8 mouse cellular contexts compared by ENCODE assay signal in genomic region chr9:71358961-71359360, GRCm38 (mm10).
A peak's percentile ranks its signal among the peaks of the same experiment; 100 is the strongest.
DNase-seq lines count a peak whose midpoint lies in the region; ATAC-seq and TF ChIP-seq lines count a peak whose summit lies in the region.

No protein-coding gene starts in this region.

- no peaks in the 10 kb centered on the region for H3K4me1 ChIP-seq in forebrain, postnatal 0 days (ENCODE audit: insufficient read depth)
- H3K4me1 ChIP-seq in forebrain, embryonic 11.5 days (replicated peaks; ENCODE audit: control insufficient read depth, insufficient read depth, low read length) = no peaks in the 10 kb centered on the region
- H3K4me1 ChIP-seq in liver, postnatal 0 days (ENCODE audit: insufficient read depth) = no peaks in the 10 kb centered on the region
- no peaks in the 10 kb centered on the region; the same call in 1 of the 2 replicates for H3K4me1 ChIP-seq in stomach, postnatal 0 days (replicated peaks; ENCODE audit: control insufficient read depth, insufficient read depth)

- no peak overlapping the region for H3K27ac ChIP-seq in forebrain, postnatal 0 days (ENCODE audit: low read depth, low read length)
- H3K27ac ChIP-seq in forebrain, embryonic 11.5 days (ENCODE audit: low read depth, low read length) = no peak overlapping the region
- H3K27ac ChIP-seq in liver, postnatal 0 days (ENCODE audit: low read depth) = no peak overlapping the region
- H3K27ac ChIP-seq in stomach, postnatal 0 days (replicated peaks) = no peak overlapping the region

- H3K9ac ChIP-seq in forebrain, postnatal 0 days = no peak overlapping the region
- H3K9ac ChIP-seq in forebrain, embryonic 11.5 days (ENCODE audit: low read length) = no peak overlapping the region
- H3K9ac ChIP-seq in liver, postnatal 0 days (replicated peaks) = no peak overlapping the region
- no peak overlapping the region for H3K9ac ChIP-seq in stomach, postnatal 0 days (ENCODE audit: low read length)

- H3K36me3 ChIP-seq in forebrain, postnatal 0 days (ENCODE audit: insufficient read depth) = no peaks in the 10 kb centered on the region
- H3K36me3 ChIP-seq in forebrain, embryonic 11.5 days (ENCODE audit: control insufficient read depth, insufficient read depth, low read length) = no peaks in the 10 kb centered on the region
- H3K36me3 ChIP-seq in liver, postnatal 0 days (replicated peaks; ENCODE audit: insufficient read depth, low read length) = no peaks in the 10 kb centered on the region
- H3K36me3 ChIP-seq in stomach, postnatal 0 days (ENCODE audit: control insufficient read depth, insufficient read depth, low read length) = no peaks in the 10 kb centered on the region

- H3K27me3 ChIP-seq in forebrain, postnatal 0 days (ENCODE audit: insufficient read depth, low read length) = no peaks in the 10 kb centered on the region
- H3K27me3 ChIP-seq in forebrain, embryonic 11.5 days (ENCODE audit: control insufficient read depth, insufficient read depth, low read length) = no peaks in the 10 kb centered on the region
- H3K27me3 ChIP-seq in liver, postnatal 0 days (ENCODE audit: insufficient read depth, low read length) = no peaks in the 10 kb centered on the region
- H3K27me3 ChIP-seq in stomach, postnatal 0 days (ENCODE audit: control insufficient read depth, insufficient read depth, low read length) = no peaks in the 10 kb centered on the region

- H3K9me3 ChIP-seq in forebrain, postnatal 0 days (ENCODE audit: low read length) = no peaks in the 10 kb centered on the region
- no peaks in the 10 kb centered on the region; the same call in 1 of the 2 replicates for H3K9me3 ChIP-seq in forebrain, embryonic 11.5 days (ENCODE audit: control insufficient read depth, low read length)
- H3K9me3 ChIP-seq in liver, postnatal 0 days (ENCODE audit: low read length) = no peaks in the 10 kb centered on the region
- no peaks in the 10 kb centered on the region for H3K9me3 ChIP-seq in stomach, postnatal 0 days (ENCODE audit: control insufficient read depth, low read length)

- TF ChIP-seq CTCF in forebrain, postnatal 0 days (IDR thresholded peaks at IDR 0.05; ENCODE audit: low read depth) = peak; percentile 87
- peak; percentile 84 for TF ChIP-seq CTCF in liver, postnatal 0 days (IDR thresholded peaks at IDR 0.05; ENCODE audit: low read depth)
- peak; percentile 89 for TF ChIP-seq CTCF in stomach, postnatal 0 days (IDR thresholded peaks at IDR 0.05; ENCODE audit: low read depth)

- peak; percentile 70 for DNase-seq in forebrain, postnatal 0 days
- DNase-seq in forebrain, embryonic 11.5 days (ENCODE audit: low spot score) = no peak
- no peak for DNase-seq in liver, postnatal 0 days
- DNase-seq in liver (no peak), ZHBTc4 (ENCODE audit: low read depth, low spot score) (peak; percentile 65)
- peak; percentile 22 for DNase-seq in hindlimb bud, embryonic 11.5 days (ENCODE audit: extremely low spot score, low read depth, low spot score)
- no peak for DNase-seq in stomach, postnatal 0 days (ENCODE audit: low spot score)
- DNase-seq in yolk sac, embryonic 10.5 days (ENCODE audit: low spot score) = no peak

- no peak for TF ChIP-seq EP300 in liver, postnatal 0 days (IDR thresholded peaks at IDR 0.05; ENCODE audit: low read depth)
- TF ChIP-seq EP300 in stomach, postnatal 0 days (optimal IDR thresholded peaks at IDR 0.05) = no peak

- H3K4me3 ChIP-seq in forebrain, postnatal 0 days (ENCODE audit: low read depth, low read length) = no peak overlapping the region
- no peak overlapping the region for H3K4me3 ChIP-seq in forebrain, embryonic 11.5 days (ENCODE audit: low read depth, low read length)
- H3K4me3 ChIP-seq in liver, postnatal 0 days (ENCODE audit: low read depth, low read length) = no peak overlapping the region
- H3K4me3 ChIP-seq in stomach, postnatal 0 days (ENCODE audit: low read depth, low read length) = no peak overlapping the region

- WGBS in forebrain, postnatal 0 days = 30% methylated on average over 4 of the region's 4 CpGs
- WGBS in forebrain, embryonic 11.5 days = 29% methylated on average over 4 of the region's 4 CpGs
- WGBS in liver, postnatal 0 days (ENCODE audit: insufficient replicate concordance) = 27% methylated on average over 4 of the region's 4 CpGs
- 34% methylated on average over 4 of the region's 4 CpGs for WGBS in stomach, postnatal 0 days

- peak; percentile 48; the same call in 1 of the 2 replicates for ATAC-seq in forebrain, postnatal 0 days
- no peak for ATAC-seq in forebrain, embryonic 11.5 days (replicated peaks; ENCODE audit: low FRiP score)
- ATAC-seq in liver, postnatal 0 days = no peak
- no peak for ATAC-seq in stomach, postnatal 0 days (ENCODE audit: low FRiP score, low TSS enrichment)

- H3K4me2 ChIP-seq in forebrain, postnatal 0 days (ENCODE audit: low read depth) = no peak overlapping the region
- H3K4me2 ChIP-seq in forebrain, embryonic 11.5 days (ENCODE audit: low read depth, low read length, severe bottlenecking) = no peak overlapping the region
- no peak overlapping the region for H3K4me2 ChIP-seq in liver, postnatal 0 days (ENCODE audit: low read depth, low read length)
- H3K4me2 ChIP-seq in stomach, postnatal 0 days (replicated peaks; ENCODE audit: low read depth) = no peak overlapping the region

Comparison
In these comparisons a context has a peak if more than half of its experiments do, and no peak if none do; other contexts are left out.
1. DNase-seq: peak in forebrain, postnatal 0 days (single experiment), ZHBTc4 (single experiment) and hindlimb bud, embryonic 11.5 days (single experiment); none in forebrain, embryonic 11.5 days (single experiment), liver, postnatal 0 days (single experiment), liver (single experiment), stomach, postnatal 0 days (single experiment) and yolk sac, embryonic 10.5 days (single experiment).
2. Peak in every context shown above with its lines, with median percentiles within 50 percentile points of each other: CTCF ChIP-seq.